23 mouse cellular contexts compared by ENCODE assay signal in the genomic region with DNA sequence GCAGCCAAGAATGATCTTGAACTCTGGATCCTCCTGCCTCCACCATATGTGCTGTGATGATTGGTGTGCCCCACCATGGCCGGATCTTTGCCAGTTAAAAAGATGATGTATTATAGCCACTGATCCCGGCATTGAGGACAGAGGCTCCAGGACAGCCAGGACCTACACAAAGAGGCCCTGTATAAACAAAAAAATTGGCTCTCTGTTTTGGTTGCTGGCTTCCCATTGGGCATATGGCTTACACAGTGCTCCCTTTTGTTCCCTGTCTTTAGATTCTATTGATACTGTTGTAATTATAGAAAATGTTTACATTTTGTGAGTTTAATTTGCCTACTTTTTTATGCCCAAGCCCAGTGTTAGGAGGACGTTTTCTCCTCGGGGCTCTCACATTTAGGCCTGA. TPM values are rescaled to one million over a fixed set of nuclear protein-coding genes. Genes with fewer than 3 reads are reported as not detected.
A peak's percentile ranks its signal among the peaks of the same experiment; 100 is the strongest.
DNase-seq lines count a peak whose midpoint lies in the region; ATAC-seq and TF ChIP-seq lines count a peak whose summit lies in the region.
"Had no signal": no experiment of that assay in that cellular context is flagged by ENCODE, and none has a peak within 500 bp of the region (broad histone marks: within the 10 kb centered on the region; RNA-seq: fewer than 3 reads in every experiment).

No protein-coding gene starts in this region.

- H3K27ac ChIP-seq in layer of hippocampus, adult 2 months = peak overlapping the region; percentile 82
- 0 out of 2 replicates have a peak overlapping the region, but pooled peaks have one; percentile 7 for H3K27ac ChIP-seq in embryonic facial prominence, embryonic 10.5 days (replicated peaks)
- peak overlapping the region; percentile 59 for H3K27ac ChIP-seq in hindbrain, embryonic 15.5 days (replicated peaks)
- H3K27ac ChIP-seq: heart, adult 2 months; intestine, embryonic 15.5 days; midbrain, embryonic 12.5 days had no signal

- no peak overlapping the region for H3K4me2 ChIP-seq in hindbrain, embryonic 15.5 days
- H3K4me2 ChIP-seq: intestine, embryonic 15.5 days; limb, embryonic 13.5 days; midbrain, embryonic 12.5 days had no signal

- H3K9me3 ChIP-seq in embryonic facial prominence, embryonic 10.5 days = no peaks in the 10 kb centered on the region
- H3K9me3 ChIP-seq in hindbrain, embryonic 15.5 days = no peaks in the 10 kb centered on the region
- H3K9me3 ChIP-seq: intestine, embryonic 15.5 days; limb, embryonic 13.5 days; midbrain, embryonic 12.5 days had no signal

- no peak overlapping the region for H3K9ac ChIP-seq in hindbrain, embryonic 15.5 days
- H3K9ac ChIP-seq: intestine, embryonic 15.5 days; limb, embryonic 13.5 days; midbrain, embryonic 12.5 days had no signal

- H3K4me1 ChIP-seq in embryonic facial prominence, embryonic 10.5 days = peaks cover 25% of the 10 kb centered on the region
- peaks cover 31% of the 10 kb centered on the region for H3K4me1 ChIP-seq in hindbrain, embryonic 15.5 days (replicated peaks)

- TF ChIP-seq POLR2A in brain, embryonic 14.5 days (IDR thresholded peaks at IDR 0.05; ENCODE audit: borderline replicate concordance, extremely low read depth, insufficient read depth, insufficient read length, poor library complexity, severe bottlenecking) = no peak

- H3K4me3 ChIP-seq in layer of hippocampus, adult 2 months = no peak overlapping the region
- no peak overlapping the region for H3K4me3 ChIP-seq in embryonic facial prominence, embryonic 10.5 days
- no peak overlapping the region for H3K4me3 ChIP-seq in hindbrain, embryonic 15.5 days
- H3K4me3 ChIP-seq: heart, adult 2 months; intestine, embryonic 15.5 days; limb, embryonic 13.5 days; midbrain, embryonic 12.5 days; myocyte had no signal

- WGBS in embryonic facial prominence, embryonic 10.5 days = 39% methylated on average over 4 of the region's 4 CpGs
- 38% methylated on average over 4 of the region's 4 CpGs for WGBS in hindbrain, embryonic 15.5 days

- ATAC-seq in hindbrain, embryonic 15.5 days (ENCODE audit: low FRiP score, low read depth) = no peak
- ATAC-seq: CD4-positive, CD25-positive, alpha-beta regulatory T cell, adult 4 months; intestine, embryonic 15.5 days had no signal

- no peak for TF ChIP-seq CTCF in layer of hippocampus, adult 2 months (conservative IDR thresholded peaks at IDR 0.05)
- TF ChIP-seq CTCF in brain, embryonic 14.5 days (IDR thresholded peaks at IDR 0.05; ENCODE audit: borderline replicate concordance, extremely low read depth, insufficient read depth, insufficient read length) = no peak

- DNase-seq in layer of hippocampus, adult 2 months (ENCODE audit: low spot score in 2 of 2) = no peak
- no peak for DNase-seq in layer of hippocampus, adult 8-10 months (ENCODE audit: low spot score in 2 of 2)
- peak; percentile 65 for DNase-seq in brain, embryonic 14.5 days (ENCODE audit: low read depth)
- no peak for DNase-seq in embryonic facial prominence, embryonic 10.5 days (ENCODE audit: low spot score)
- DNase-seq in urinary bladder, postnatal 10 days (ENCODE audit: low spot score) = no peak
- DNase-seq in embryo, embryonic 9.5 days (ENCODE audit: extremely low spot score) = no peak
- DNase-seq: adrenal gland, adult 8-10 months; cerebellum, adult 9-10 months; gastrocnemius, postnatal 10 days; heart, adult 2 months; kidney, postnatal 25 days; lung, postnatal 36 days; right cerebral cortex, postnatal 14 days had no signal

- H3K27me3 ChIP-seq in embryonic facial prominence, embryonic 10.5 days (replicated peaks; ENCODE audit: low read depth, poor library complexity, severe bottlenecking) = no peaks in the 10 kb centered on the region
- H3K27me3 ChIP-seq in hindbrain, embryonic 15.5 days = no peaks in the 10 kb centered on the region
- H3K27me3 ChIP-seq: intestine, embryonic 15.5 days; limb, embryonic 13.5 days; midbrain, embryonic 12.5 days had no signal

- H3K36me3 ChIP-seq in embryonic facial prominence, embryonic 10.5 days (replicated peaks) = no peaks in the 10 kb centered on the region
- no peaks in the 10 kb centered on the region for H3K36me3 ChIP-seq in hindbrain, embryonic 15.5 days
- H3K36me3 ChIP-seq: intestine, embryonic 15.5 days; limb, embryonic 13.5 days; midbrain, embryonic 12.5 days had no signal

RNA-seq across cellular contexts. Expression of a gene that starts 14.6 kb away (rescaled TPM):
- 100 to 1,000 TPM; 306 to 335 TPM for total RNA-seq in layer of hippocampus, adult 2 months (2021)
- 100 to 1,000 TPM; 297 to 327 (median 321) TPM for total RNA-seq in layer of hippocampus, adult 8-10 months (2022)
- 178 and 244 TPM in 2 replicates for polyA plus RNA-seq in brain, embryonic 14.5 days (2012; rRNA removed)
- polyA plus RNA-seq in embryonic facial prominence, embryonic 10.5 days (2016; fragmentation: Nextera tagmentation; extraction: Ambion mirVana) = 51.8 and 55.5 TPM in 2 replicates
- polyA plus RNA-seq in hindbrain, embryonic 15.5 days (2015; fragmentation: Nextera tagmentation; extraction: Ambion mirVana) = 427 and 433 TPM in 2 replicates

RNA-seq across cellular contexts. Expression of a gene that starts 33.9 kb away (rescaled TPM):
- total RNA-seq in layer of hippocampus, adult 2 months (2021) = not detected
- not detected for total RNA-seq in layer of hippocampus, adult 8-10 months (2022)
- not detected in 2 replicates for polyA plus RNA-seq in brain, embryonic 14.5 days (2012; rRNA removed)
- polyA plus RNA-seq in embryonic facial prominence, embryonic 10.5 days (2016; fragmentation: Nextera tagmentation; extraction: Ambion mirVana) = 0.11 and 1.0 TPM in 2 replicates
- polyA plus RNA-seq in hindbrain, embryonic 15.5 days (2015; fragmentation: Nextera tagmentation; extraction: Ambion mirVana) = not detected in 2 replicates
- total RNA-seq: adrenal gland, adult 8-10 months; gastrocnemius, postnatal 10 days; heart, adult 2 months; layer of hippocampus, postnatal 25 days; MEL had no signal
- polyA plus RNA-seq: CD4-positive, CD25-positive, alpha-beta regulatory T cell, adult 4 months; heart, adult 2 months; heart, postnatal 0 days; limb, embryonic 13.5 days; liver, embryonic 16.5 days; myocyte had no signal

RNA-seq across cellular contexts. Expression of a gene that starts 40.4 kb away (rescaled TPM):
- 1 to 10 TPM; 1.2 to 1.9 TPM for total RNA-seq in layer of hippocampus, adult 2 months (2021)
- total RNA-seq in layer of hippocampus, adult 8-10 months (2022) = 1 to 10 TPM; 2.9 to 3.0 (median 3.0) TPM
- 0.38 and 0.48 TPM in 2 replicates for polyA plus RNA-seq in brain, embryonic 14.5 days (2012; rRNA removed)
- polyA plus RNA-seq in embryonic facial prominence, embryonic 10.5 days (2016; fragmentation: Nextera tagmentation; extraction: Ambion mirVana) = 7.5 and 10.3 TPM in 2 replicates
- polyA plus RNA-seq in hindbrain, embryonic 15.5 days (2015; fragmentation: Nextera tagmentation; extraction: Ambion mirVana) = 0.29 and 0.31 TPM in 2 replicates

Comparison
In these comparisons a context has a peak if more than half of its experiments do, and no peak if none do; other contexts are left out.
1. H3K27ac ChIP-seq: peak in every context shown above with its lines; median percentile 82 in layer of hippocampus, adult 2 months; 59 in hindbrain, embryonic 15.5 days; 7 in embryonic facial prominence, embryonic 10.5 days.